Mouse (Mus musculus): ENCODE data around the gene Ints5. TPM values are rescaled to one million over a fixed set of nuclear protein-coding genes. Genes with fewer than 3 reads are reported as not detected.

The Ints5 gene
- polyA plus RNA-seq, 1 experiment from 2014 or later: 30.1 TPM

Small RNAs within 50 kb of the gene (microRNA-seq; reads per million reads assigned to microRNA genes)
- gene Mir5136: not detected

Other genes with a start within 250 kb of the Ints5 start
- gene Chrm1, start 229.2 kb upstream of the Ints5 start, polyA plus RNA-seq (2016; fragmentation: Nextera tagmentation; extraction: Ambion mirVana): 0.05 TPM in 1 of 2 replicates, not detected in the other
- gene Slc3a2, start 169.6 kb upstream of the Ints5 start, polyA plus RNA-seq (2016; fragmentation: Nextera tagmentation; extraction: Ambion mirVana): 87.6 and 88.9 TPM in 2 replicates
- gene Wdr74, start 157.2 kb upstream of the Ints5 start, polyA plus RNA-seq (2016; fragmentation: Nextera tagmentation; extraction: Ambion mirVana): 48.9 and 52.9 TPM in 2 replicates
- gene 1700092M07Rik, start 152.3 kb upstream of the Ints5 start, polyA plus RNA-seq (2016; fragmentation: Nextera tagmentation; extraction: Ambion mirVana): 1.8 and 2.8 TPM in 2 replicates
- gene Stx5a, start 151.6 kb upstream of the Ints5 start, polyA plus RNA-seq (2016; fragmentation: Nextera tagmentation; extraction: Ambion mirVana): 86.1 and 88.1 TPM in 2 replicates
- 135 and 149 TPM in 2 replicates for gene Nxf1, start 135.9 kb upstream of the Ints5 start, polyA plus RNA-seq (2016; fragmentation: Nextera tagmentation; extraction: Ambion mirVana)
- gene Tmem223, start 122.0 kb upstream of the Ints5 start, polyA plus RNA-seq (2016; fragmentation: Nextera tagmentation; extraction: Ambion mirVana): 145 and 146 TPM in 2 replicates
- gene Tmem179b, start 118.5 kb upstream of the Ints5 start, polyA plus RNA-seq (2016; fragmentation: Nextera tagmentation; extraction: Ambion mirVana): 49.7 and 51.9 TPM in 2 replicates
- gene Taf6l, start 106.6 kb upstream of the Ints5 start, polyA plus RNA-seq (2016; fragmentation: Nextera tagmentation; extraction: Ambion mirVana): 22.5 and 23.3 TPM in 2 replicates
- gene Polr2g, start 94.4 kb upstream of the Ints5 start, polyA plus RNA-seq (2016; fragmentation: Nextera tagmentation; extraction: Ambion mirVana): 137 and 145 TPM in 2 replicates
- gene Zbtb3, start 90.5 kb upstream of the Ints5 start, polyA plus RNA-seq (2016; fragmentation: Nextera tagmentation; extraction: Ambion mirVana): 3.8 and 4.1 TPM in 2 replicates
- 36.3 and 37.0 TPM in 2 replicates for gene Ttc9c, start 73.7 kb upstream of the Ints5 start, polyA plus RNA-seq (2016; fragmentation: Nextera tagmentation; extraction: Ambion mirVana)
- 3.8 TPM in 2 replicates for gene Hnrnpul2, start 73.0 kb upstream of the Ints5 start, polyA plus RNA-seq (2016; fragmentation: Nextera tagmentation; extraction: Ambion mirVana)
- gene AC129217.1, start 63.2 kb upstream of the Ints5 start, polyA plus RNA-seq (2016; fragmentation: Nextera tagmentation; extraction: Ambion mirVana): not detected in 2 replicates
- 41.0 and 41.1 TPM in 2 replicates for gene Bscl2, start 55.5 kb upstream of the Ints5 start, polyA plus RNA-seq (2016; fragmentation: Nextera tagmentation; extraction: Ambion mirVana)
- gene Gng3, start 53.8 kb upstream of the Ints5 start, polyA plus RNA-seq (2016; fragmentation: Nextera tagmentation; extraction: Ambion mirVana): 2.5 and 2.9 TPM in 2 replicates
- gene Lrrn4cl, start 42.2 kb upstream of the Ints5 start, polyA plus RNA-seq (2016; fragmentation: Nextera tagmentation; extraction: Ambion mirVana): 0.77 and 0.78 TPM in 2 replicates
- gene Ubxn1, start 21.5 kb upstream of the Ints5 start, polyA plus RNA-seq (2016; fragmentation: Nextera tagmentation; extraction: Ambion mirVana): 138 and 142 TPM in 2 replicates
- gene Uqcc3, start 12.1 kb upstream of the Ints5 start, polyA plus RNA-seq (2016; fragmentation: Nextera tagmentation; extraction: Ambion mirVana): 52.7 and 60.6 TPM in 2 replicates
- gene Lbhd1, start 9.3 kb upstream of the Ints5 start, polyA plus RNA-seq (2016; fragmentation: Nextera tagmentation; extraction: Ambion mirVana): 61.5 and 66.4 TPM in 2 replicates
- not detected in 2 replicates for gene Gm49403, start 9.1 kb upstream of the Ints5 start, polyA plus RNA-seq (2016; fragmentation: Nextera tagmentation; extraction: Ambion mirVana)
- 64.2 and 64.5 TPM in 2 replicates for gene 1810009A15Rik, start 4.2 kb upstream of the Ints5 start, polyA plus RNA-seq (2016; fragmentation: Nextera tagmentation; extraction: Ambion mirVana)
- not detected in 2 replicates for gene Gm49416, start 4.1 kb upstream of the Ints5 start, polyA plus RNA-seq (2016; fragmentation: Nextera tagmentation; extraction: Ambion mirVana)
- gene Ganab, start 5.1 kb downstream of the Ints5 start, polyA plus RNA-seq (2016; fragmentation: Nextera tagmentation; extraction: Ambion mirVana): 78.7 and 83.6 TPM in 2 replicates
- gene B3gat3, start 27.4 kb downstream of the Ints5 start, polyA plus RNA-seq (2016; fragmentation: Nextera tagmentation; extraction: Ambion mirVana): 46.6 and 46.8 TPM in 2 replicates
- 2.4 and 2.5 TPM in 2 replicates for gene Rom1, start 36.4 kb downstream of the Ints5 start, polyA plus RNA-seq (2016; fragmentation: Nextera tagmentation; extraction: Ambion mirVana)
- gene Eml3, start 36.5 kb downstream of the Ints5 start, polyA plus RNA-seq (2016; fragmentation: Nextera tagmentation; extraction: Ambion mirVana): 13.3 and 13.5 TPM in 2 replicates
- 106 and 115 TPM in 2 replicates for gene Mta2, start 48.9 kb downstream of the Ints5 start, polyA plus RNA-seq (2016; fragmentation: Nextera tagmentation; extraction: Ambion mirVana)
- 17.1 and 19.4 TPM in 2 replicates for gene Tut1, start 60.8 kb downstream of the Ints5 start, polyA plus RNA-seq (2016; fragmentation: Nextera tagmentation; extraction: Ambion mirVana)
- 281 and 282 TPM in 2 replicates for gene Eef1g, start 74.0 kb downstream of the Ints5 start, polyA plus RNA-seq (2016; fragmentation: Nextera tagmentation; extraction: Ambion mirVana)
- gene Ahnak, start 96.3 kb downstream of the Ints5 start, polyA plus RNA-seq (2016; fragmentation: Nextera tagmentation; extraction: Ambion mirVana): 26.0 and 27.1 TPM in 2 replicates
- not detected in 2 replicates for gene Scgb1a1, start 195.0 kb downstream of the Ints5 start, polyA plus RNA-seq (2016; fragmentation: Nextera tagmentation; extraction: Ambion mirVana)
- gene Asrgl1, start 242.6 kb downstream of the Ints5 start, polyA plus RNA-seq (2016; fragmentation: Nextera tagmentation; extraction: Ambion mirVana): 11.3 and 14.1 TPM in 2 replicates

Measured in heart, embryonic 12.5 days (tissue).